Mouse (Mus musculus) cortical plate, adult 2 months (tissue): ENCODE results near the gene Akna.

Source experiments
- CTCF ChIP-seq: fragments of 200-500 bp; IDR thresholded peaks from 2 replicates; pipeline ENCODE4 v1.5.1; 2011; ENCODE audit warnings: mild to moderate bottlenecking, control low read depth, low read length; ENCODE audit not compliant: insufficient read depth; ENCODE audit errors: extremely low read depth
- POLR2A ChIP-seq: fragments of 200-500 bp; IDR thresholded peaks from 2 replicates; pipeline ENCODE4 v1.6.1; 2011; ENCODE audit warnings: mild to moderate bottlenecking, low read length, control low read depth; ENCODE audit not compliant: insufficient read depth; ENCODE audit errors: extremely low read depth

DNA sequence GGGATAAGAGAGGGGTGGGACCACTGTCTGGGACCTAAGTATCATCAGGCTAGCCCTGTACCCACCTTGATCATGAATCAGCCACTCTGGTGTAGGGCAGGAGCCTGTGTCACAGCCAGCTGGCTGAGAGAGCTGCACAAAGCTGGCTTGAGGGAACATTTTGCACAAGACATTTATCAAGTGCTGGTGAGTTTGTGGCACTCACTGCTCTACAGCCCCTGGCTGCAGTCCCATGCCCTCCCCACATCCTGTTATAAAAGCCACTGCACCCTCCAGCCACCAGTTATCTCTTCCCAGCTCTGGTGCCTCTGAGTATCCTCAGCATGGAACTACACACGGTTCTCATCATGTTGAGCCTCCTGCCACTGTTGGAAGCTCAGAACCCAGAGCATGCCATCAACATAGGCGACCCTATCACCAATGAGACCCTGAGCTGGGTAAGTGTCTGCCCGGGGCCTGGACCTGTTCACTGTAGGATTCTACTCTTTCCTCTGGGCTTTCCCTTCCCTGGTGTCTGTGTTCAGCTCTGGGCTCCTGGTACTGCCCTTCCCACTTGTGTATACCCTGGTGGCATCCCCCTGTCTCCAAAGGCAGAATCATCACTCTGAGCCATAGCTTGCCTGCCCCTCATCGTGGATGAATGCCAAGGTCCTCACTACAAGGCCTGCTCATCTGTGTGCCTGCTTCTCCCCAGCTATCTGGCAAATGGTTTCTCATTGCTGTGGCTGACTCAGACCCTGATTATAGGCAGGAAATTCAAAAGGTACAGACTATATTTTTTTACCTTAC, 47.1 kb downstream of the Akna start, which contains the start of gene Orm3:
- no peak for TF ChIP-seq POLR2A
- TF ChIP-seq CTCF = no peak
